Mouse (Mus musculus): ENCODE measurements at regions not wholly inside any gene's neighbourhood (a gene's known extent, or its start where the extent isn't known, plus 50 kb on each side); places are given as distances from the start of the nearest gene placed in this dataset.
A peak's percentile ranks its signal among the peaks of the same experiment; 100 is the strongest.

- DNase-seq, result no peak
Observed at GRCm38 (mm10) chr8:128559004-128559662, 126.3 kb upstream of the Itgb1 start.

GRCm38 (mm10) chr8:128560418-128560817, 125.0 kb upstream of the Itgb1 start:
- no peak for DNase-seq

- DNase-seq, result no peak
Observed at GRCm38 (mm10) chr8:128561016-128561415, 124.4 kb upstream of the Itgb1 start.

GRCm38 (mm10) chr8:128562625-128563024, 122.8 kb upstream of the Itgb1 start:
- DNase-seq, result no peak

- no peak for DNase-seq
Observed at GRCm38 (mm10) chr8:128563744-128564143, 121.7 kb upstream of the Itgb1 start.

- DNase-seq, result no peak
Observed at GRCm38 (mm10) chr8:128572291-128572690, 113.2 kb upstream of the Itgb1 start.

- no peak for DNase-seq
Observed at GRCm38 (mm10) chr8:128594114-128594513, 91.3 kb upstream of the Itgb1 start.

GRCm38 (mm10) chr8:128594780-128595179, 90.7 kb upstream of the Itgb1 start:
- DNase-seq, result no peak

- no peak for DNase-seq
Observed at GRCm38 (mm10) chr8:128605588-128605987, 79.9 kb upstream of the Itgb1 start.

- no peak for DNase-seq
Observed at GRCm38 (mm10) chr8:128608876-128609275, 76.6 kb upstream of the Itgb1 start.

GRCm38 (mm10) chr8:128612607-128613006, 72.8 kb upstream of the Itgb1 start:
- DNase-seq, result no peak

- peak; percentile 10 for DNase-seq
Observed at GRCm38 (mm10) chr8:128617854-128618253, 67.6 kb upstream of the Itgb1 start.

- peak; percentile 25 for DNase-seq
Observed at GRCm38 (mm10) chr8:128619086-128619485, 66.4 kb upstream of the Itgb1 start.
